Comparison of ENCODE assay signal across 8 mouse cellular contexts in the genomic region with DNA sequence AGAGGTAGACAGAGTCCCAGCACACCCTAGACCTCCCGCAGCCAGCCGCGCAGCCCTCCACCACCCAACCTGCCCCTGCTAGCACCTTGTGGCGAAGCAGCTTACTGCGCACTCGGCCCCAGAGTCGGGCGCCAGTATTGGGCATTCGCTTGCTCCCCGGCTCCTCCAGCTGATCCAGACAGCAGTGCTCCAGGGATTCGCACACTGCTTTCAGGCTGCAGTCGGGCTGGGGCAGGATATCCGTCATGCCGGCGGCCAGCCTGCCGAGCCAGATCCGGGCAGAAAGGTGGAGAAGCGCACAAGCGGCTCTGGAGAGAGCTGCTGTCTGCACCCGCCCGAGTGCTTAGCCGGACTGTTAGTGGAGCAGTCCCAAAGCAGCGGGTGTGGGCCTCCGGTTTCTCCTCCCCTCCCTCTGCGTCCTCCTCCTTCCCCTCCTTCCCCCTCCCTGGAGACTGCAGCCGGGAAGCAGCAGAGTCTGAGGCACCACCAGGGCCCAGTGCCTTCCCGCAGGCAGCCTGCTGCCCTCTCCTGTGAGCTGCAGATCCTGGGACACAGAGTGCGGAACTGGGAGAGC. TPM values are rescaled to one million over a fixed set of nuclear protein-coding genes. Genes with fewer than 3 reads are reported as not detected.
DNase-seq lines count a peak whose midpoint lies in the region; ATAC-seq and TF ChIP-seq lines count a peak whose summit lies in the region.

No protein-coding gene starts in this region.

- peaks cover 42% of the 10 kb centered on the region for H3K36me3 ChIP-seq in forebrain, embryonic 13.5 days (ENCODE audit: poor library complexity, severe bottlenecking)
- H3K36me3 ChIP-seq in testis, adult 2 months (ENCODE audit: control insufficient read depth, insufficient read depth, low read length), result no peaks in the 10 kb centered on the region

- peak overlapping the region; percentile 22 for H3K9ac ChIP-seq in forebrain, embryonic 13.5 days

- TF ChIP-seq CTCF in testis, adult 2 months (IDR thresholded peaks at IDR 0.05; ENCODE audit: control insufficient read depth, insufficient read depth, insufficient replicate concordance, low read depth, low read length), result no peak

- peak; percentile 36; the same call in 1 of the 2 replicates for ATAC-seq in forebrain, embryonic 13.5 days

- H3K4me3 ChIP-seq in forebrain, embryonic 13.5 days, result peak overlapping the region; percentile 17
- H3K4me3 ChIP-seq in testis, adult 2 months (ENCODE audit: control insufficient read depth, low read depth, low read length), result peak overlapping the region; percentile 11

- no peak overlapping the region for H3K27ac ChIP-seq in forebrain, embryonic 13.5 days
- H3K27ac ChIP-seq in testis, adult 2 months (ENCODE audit: control insufficient read depth, insufficient read depth, low read depth, low read length), result no peak overlapping the region

- no peaks in the 10 kb centered on the region for H3K9me3 ChIP-seq in forebrain, embryonic 13.5 days (replicated peaks)

- peak; percentile 33 for DNase-seq in right cerebral cortex, postnatal 14 days
- no peak for DNase-seq in right cerebral cortex, postnatal 4 days
- peak; percentile 71 to 77 for DNase-seq in heart, postnatal 14 days
- peak; percentile 59 to 65 for DNase-seq in kidney, postnatal 36 days
- peak; percentile 62 for DNase-seq in mesoderm, embryonic 11.5 days (ENCODE audit: low read depth, low spot score)
- DNase-seq in spleen, adult 18-20 months, result no peak

- peaks cover 40% of the 10 kb centered on the region for H3K4me1 ChIP-seq in forebrain, embryonic 13.5 days
- H3K4me1 ChIP-seq in testis, adult 2 months (ENCODE audit: control insufficient read depth, insufficient read depth, low read length), result no peaks in the 10 kb centered on the region; the same call in 1 of the 2 replicates

- intact Hi-C loops in heart, postnatal 14 days (cut with DNase I), result no loop called here

- peaks cover 13% of the 10 kb centered on the region for H3K27me3 ChIP-seq in forebrain, embryonic 13.5 days
- H3K27me3 ChIP-seq in testis, adult 2 months (ENCODE audit: control insufficient read depth, insufficient read depth, low read length), result no peaks in the 10 kb centered on the region

- WGBS in forebrain, embryonic 13.5 days, result 11% methylated on average over 26 of the region's 28 CpGs

- no peak for TF ChIP-seq POLR2A in testis, adult 2 months (IDR thresholded peaks at IDR 0.05; ENCODE audit: control insufficient read depth, low read depth, low read length)

- peak overlapping the region; percentile 50 for H3K4me2 ChIP-seq in forebrain, embryonic 13.5 days

RNA-seq across cellular contexts. Expression of a gene that starts 30.2 kb away (rescaled TPM):
- 102 and 104 TPM in 2 replicates for polyA plus RNA-seq in forebrain, embryonic 13.5 days (2015; fragmentation: Nextera tagmentation; extraction: Ambion mirVana)
- total RNA-seq in heart, postnatal 14 days (2021), result 10 to 100 TPM; 41.3 to 46.9 TPM
- 7.5 and 8.6 TPM in 2 replicates for polyA plus RNA-seq in testis, adult 2 months (2012; rRNA removed)

RNA-seq across cellular contexts. Expression of a gene that starts 38.0 kb away (rescaled TPM):
- 23.4 and 29.9 TPM in 2 replicates for polyA plus RNA-seq in forebrain, embryonic 13.5 days (2015; fragmentation: Nextera tagmentation; extraction: Ambion mirVana)
- 10 to 100 TPM; 15.5 to 17.4 TPM for total RNA-seq in heart, postnatal 14 days (2021)
- polyA plus RNA-seq in testis, adult 2 months (2012; rRNA removed), result 83.2 and 84.0 TPM in 2 replicates

Comparison
In these comparisons a context has a peak if more than half of its experiments do, and no peak if none do; other contexts are left out.
1. DNase-seq: peak in right cerebral cortex, postnatal 14 days (single experiment), heart, postnatal 14 days (2 of 2), kidney, postnatal 36 days (2 of 2) and mesoderm, embryonic 11.5 days (single experiment); none in right cerebral cortex, postnatal 4 days (single experiment) and spleen, adult 18-20 months (0 of 2).
2. RNA of a gene that starts 30.2 kb away (polyA plus RNA-seq): 102 to 104 TPM in forebrain, embryonic 13.5 days; 7.5 to 8.6 TPM in testis, adult 2 months; every median in the first group is over 10 times any median in the second.